Mouse (Mus musculus) kidney, embryonic 14.5 days (tissue): Measurements from ENCODE around the gene Meis1. TPM values are rescaled to one million over a fixed set of nuclear protein-coding genes. Genes with fewer than 3 reads are reported as not detected.

Experiments used
- ATAC-seq: fragments of 200-750 bp; cut with Nextera tagmentation; 2 replicates; pipeline ENCODE4 v1.8.0; 2017; ENCODE audit warnings: moderate number of reproducible peaks, mild to moderate bottlenecking, moderate TSS enrichment, moderate library complexity; ENCODE audit not compliant: low FRiP score, low TSS enrichment
- H3K27ac ChIP-seq: fragments of 300-500 bp; sonication (generic); 2 replicates; pipeline ENCODE4 v1.5.1; 2014; ENCODE audit warnings: low read depth, mild to moderate bottlenecking, low read length, moderate library complexity, mixed read lengths
- H3K27me3 ChIP-seq: fragments of 300-500 bp; sonication (generic); 2 replicates; pipeline ENCODE4 v1.6.1; 2014; ENCODE audit warnings: mild to moderate bottlenecking, low read length; ENCODE audit not compliant: control insufficient read depth, insufficient read depth
- H3K36me3 ChIP-seq: fragments of 300-500 bp; sonication (generic); 2 replicates; pipeline ENCODE4 v1.6.1; 2014; ENCODE audit warnings: low read length, mixed read lengths; ENCODE audit not compliant: control insufficient read depth, insufficient read depth
- H3K4me1 ChIP-seq: fragments of 300-500 bp; sonication (generic); 2 replicates; pipeline ENCODE4 v1.6.1; 2014; ENCODE audit warnings: low read length, mixed read lengths; ENCODE audit not compliant: control insufficient read depth, insufficient read depth
- H3K4me2 ChIP-seq: fragments of 300-500 bp; sonication (generic); replicated peaks from 2 replicates; pipeline ENCODE4 v1.6.1; 2014; ENCODE audit warnings: low read depth, mild to moderate bottlenecking, low read length
- H3K4me3 ChIP-seq: fragments of 300-500 bp; sonication (generic); 2 replicates; pipeline ENCODE4 v1.5.1; 2014; ENCODE audit warnings: mild to moderate bottlenecking, low read length
- H3K9ac ChIP-seq: fragments of 300-500 bp; sonication (generic); 2 replicates; pipeline ENCODE4 v1.6.1; 2014; ENCODE audit warnings: low read depth, mild to moderate bottlenecking, low read length, moderate library complexity
- H3K9me3 ChIP-seq: fragments of 300-500 bp; sonication (generic); 2 replicates; pipeline ENCODE4 v1.6.1; 2016; ENCODE audit warnings: low read length; ENCODE audit not compliant: control insufficient read depth
- WGBS: fragments of 180-500 bp; shearing (Covaris S2); extraction: QIAGEN DNeasy Blood & Tissue Kit; methylation state at CpG from one replicate; pipeline ENCODE4 v1.1.7; 2014; 5-methylcytosine and 5-hydroxymethylcytosine counted together
- polyA plus RNA-seq: library from polyadenylated mRNA; unstranded; fragments of >200 nt; fragmentation: Nextera tagmentation; extraction: Ambion mirVana; gene quantifications from 2 replicates; pipeline ENCODE4 v1.2.1, GENCODE M21; 2014

Gene Meis1
- polyA plus RNA-seq, 1 experiment from 2014 or later, result 109 TPM

DNA sequence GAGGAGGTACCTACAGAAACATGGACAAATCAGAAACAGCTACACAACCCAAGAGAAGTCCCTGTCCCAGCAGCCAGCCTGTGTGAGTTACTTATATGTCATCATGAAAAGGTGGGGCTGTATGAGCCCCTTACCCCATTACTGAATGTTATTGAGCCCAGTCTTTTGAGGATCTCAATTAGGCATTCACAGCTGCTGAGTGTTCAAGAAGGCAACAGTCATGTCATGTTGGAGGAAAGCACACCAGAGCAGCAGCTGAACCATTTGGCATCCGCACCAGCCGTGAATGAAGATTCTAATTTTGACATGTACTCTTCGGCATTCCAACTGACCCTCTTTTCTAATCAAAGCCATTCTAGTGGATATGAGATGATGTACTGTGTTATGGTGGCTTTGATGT is 172.9 kb downstream of the Meis1 start:
- no peak overlapping the region for H3K27ac ChIP-seq
- no peak overlapping the region for H3K9ac ChIP-seq
- WGBS, result 94% methylated on average over 3 of the region's 3 CpGs
- no peak for ATAC-seq
- H3K36me3 ChIP-seq, result no peaks in the 10 kb centered on the region
- H3K4me3 ChIP-seq, result no peak overlapping the region
- H3K4me2 ChIP-seq, result no peak overlapping the region
- no peaks in the 10 kb centered on the region for H3K27me3 ChIP-seq
- H3K9me3 ChIP-seq, result no peaks in the 10 kb centered on the region
- H3K4me1 ChIP-seq, result no peaks in the 10 kb centered on the region

DNA sequence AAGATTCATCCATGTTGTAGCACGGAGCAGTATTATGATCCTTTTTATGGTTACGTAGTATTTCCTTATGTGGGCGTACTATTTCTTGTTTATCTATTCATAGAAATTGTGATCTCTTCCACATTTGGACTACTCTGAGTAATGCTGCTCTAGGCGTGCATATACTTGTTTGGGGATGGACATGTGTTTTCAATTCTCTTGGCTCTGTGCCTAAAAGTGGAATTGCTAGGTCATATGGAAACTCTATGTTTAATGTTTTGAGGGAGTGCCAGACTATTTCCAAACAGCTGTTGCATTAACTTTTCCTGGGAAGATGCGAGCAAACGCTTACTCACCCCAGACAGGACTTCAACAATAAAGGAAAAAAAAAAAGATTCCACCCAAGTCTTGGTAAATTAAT is 173.3 kb downstream of the Meis1 start:
- ATAC-seq, result no peak
- Histone ChIP-seq H3K9ac (no peak overlapping the region), H3K27me3 (no peaks in the 10 kb centered on the region), H3K36me3 (no peaks in the 10 kb centered on the region), H3K4me1 (no peaks in the 10 kb centered on the region), H3K4me2 (no peak overlapping the region), H3K27ac (no peak overlapping the region), H3K4me3 (no peak overlapping the region), H3K9me3 (no peaks in the 10 kb centered on the region)
- WGBS, result 92% methylated on average over 6 of the region's 6 CpGs

DNA sequence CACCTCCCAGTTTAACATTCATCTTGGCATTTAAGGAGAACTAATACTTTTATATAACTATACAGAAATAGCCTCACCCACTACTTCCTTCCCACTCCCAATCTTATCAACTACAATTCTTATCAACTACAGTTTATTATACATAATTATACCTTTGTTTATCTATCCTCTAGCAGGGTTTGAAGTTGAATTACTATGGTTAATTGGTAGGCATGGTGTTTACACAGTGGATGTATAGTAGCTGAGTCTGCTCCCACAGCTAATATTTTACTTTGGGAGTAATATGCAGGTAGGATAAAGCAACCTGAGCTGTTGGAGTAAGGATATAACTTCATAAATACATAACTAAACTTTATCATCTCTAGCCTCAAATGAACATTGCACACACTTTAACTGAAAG is 188.7 kb downstream of the Meis1 start:
- Histone ChIP-seq H3K9ac (no peak overlapping the region), H3K27me3 (no peaks in the 10 kb centered on the region), H3K4me3 (no peak overlapping the region), H3K4me1 (no peaks in the 10 kb centered on the region), H3K4me2 (no peak overlapping the region), H3K27ac (no peak overlapping the region), H3K36me3 (no peaks in the 10 kb centered on the region), H3K9me3 (no peaks in the 10 kb centered on the region)
- no peak for ATAC-seq
